Mouse (Mus musculus) MEL (cell line): ENCODE results near the gene Sorcs2. TPM values are rescaled to one million over a fixed set of nuclear protein-coding genes. Genes with fewer than 3 reads are reported as not detected.

Experiments used
- DNase-seq: peaks from one replicate; pipeline ENCODE4 v3.0.0; 2011; ENCODE audit warnings: low read depth, low spot score
- H3K27ac ChIP-seq: 2 replicates; pipeline ENCODE4 v1.5.1; 2012; ENCODE audit warnings: low read depth, mild to moderate bottlenecking, control low read depth, low read length, moderate library complexity; ENCODE audit not compliant: control insufficient read depth
- H3K27me3 ChIP-seq, 2 experiments: fragments of 150-350 bp in 1 of 2; sonication (generic) in 1 of 2; 2 replicates each; pipeline ENCODE4 v1.6.1; 2012; ENCODE audit warnings: low read length in 2 of 2, mild to moderate bottlenecking in 2 of 2, improper control_type of control experiment in 1 of 2, moderate library complexity in 1 of 2; ENCODE audit not compliant: insufficient read depth in 2 of 2, control insufficient read depth in 1 of 2
- H3K36me3 ChIP-seq, 2 experiments: 2 replicates each; pipeline ENCODE4 v1.6.1; 2012 to 2014; ENCODE audit warnings: low read length in 2 of 2, improper control_type of control experiment in 1 of 2, inconsistent platforms in 1 of 2, mild to moderate bottlenecking in 1 of 2; ENCODE audit not compliant: insufficient read depth in 2 of 2, control insufficient read depth in 1 of 2
- H3K4me1 ChIP-seq, 2 experiments: fragments of 150-350 bp in 1 of 2; sonication (generic) in 1 of 2; 2 replicates each; pipeline ENCODE4 v1.6.1; 2012; ENCODE audit warnings: low read length in 2 of 2, improper control_type of control experiment in 1 of 2, mild to moderate bottlenecking in 1 of 2; ENCODE audit not compliant: insufficient read depth in 2 of 2, control insufficient read depth in 1 of 2
- H3K4me3 ChIP-seq, 2 experiments: fragments of 150-350 bp in 1 of 2; sonication (generic) in 1 of 2; 2 replicates each; pipeline ENCODE4 v1.5.1; 2012; ENCODE audit warnings: low read depth in 2 of 2, low read length in 2 of 2, mild to moderate bottlenecking in 2 of 2, moderate library complexity in 2 of 2, control low read depth in 1 of 2, improper control_type of control experiment in 1 of 2; ENCODE audit not compliant: control insufficient read depth in 1 of 2, insufficient read depth in 1 of 2
- H3K79me2 ChIP-seq: 2 replicates; pipeline ENCODE4 v1.6.1; 2012; ENCODE audit warnings: mild to moderate bottlenecking, low read length, moderate library complexity; ENCODE audit not compliant: control insufficient read depth, poor library complexity, insufficient read depth
- H3K9ac ChIP-seq: 2 replicates; pipeline ENCODE4 v1.6.1; 2012; ENCODE audit warnings: low read depth, mild to moderate bottlenecking, control low read depth, low read length, moderate library complexity; ENCODE audit not compliant: control insufficient read depth, poor library complexity, severe bottlenecking
- H3K9me3 ChIP-seq: fragments of 150-350 bp; sonication (generic); replicated peaks from 2 replicates; pipeline ENCODE4 v1.6.1; 2012; ENCODE audit warnings: mild to moderate bottlenecking, low read length, improper control_type of control experiment, moderate library complexity; ENCODE audit not compliant: insufficient read depth
- BHLHE40 ChIP-seq: IDR thresholded peaks from 2 replicates; pipeline ENCODE4 v1.6.1; 2012; ENCODE audit warnings: low read depth, mild to moderate bottlenecking, inconsistent platforms, low read length, improper control_type of control experiment, borderline replicate concordance
- CHD1 ChIP-seq: IDR thresholded peaks from 2 replicates; pipeline ENCODE4 v1.6.1; 2012; ENCODE audit warnings: low read depth, mild to moderate bottlenecking, inconsistent platforms, low read length, improper control_type of control experiment
- CHD2 ChIP-seq: IDR thresholded peaks from 2 replicates; pipeline ENCODE4 v1.6.1; 2011; ENCODE audit warnings: low read length, improper control_type of control experiment
- E2F4 ChIP-seq: IDR thresholded peaks from 2 replicates; pipeline ENCODE4 v1.6.1; 2011; ENCODE audit warnings: low read depth, low read length, improper control_type of control experiment, borderline replicate concordance
- ELF1 ChIP-seq: IDR thresholded peaks from 2 replicates; pipeline ENCODE4 v1.6.1; 2014; ENCODE audit warnings: low read depth, mild to moderate bottlenecking, inconsistent platforms, low read length, improper control_type of control experiment, moderate library complexity
- EP300 ChIP-seq, 2 experiments: IDR thresholded peaks; 2 replicates each; pipeline ENCODE4 v1.6.1; 2011; ENCODE audit warnings: improper control_type of control experiment in 2 of 2, low read length in 2 of 2, low read depth in 1 of 2, mild to moderate bottlenecking in 1 of 2
- MAFK ChIP-seq: IDR thresholded peaks from 2 replicates; pipeline ENCODE4 v1.6.1; 2011; ENCODE audit warnings: low read depth, mild to moderate bottlenecking, low read length, improper control_type of control experiment, borderline replicate concordance
- MAX ChIP-seq: IDR thresholded peaks from 2 replicates; pipeline ENCODE4 v1.6.1; 2011; ENCODE audit warnings: low read length, improper control_type of control experiment
- MAZ ChIP-seq: IDR thresholded peaks from 2 replicates; pipeline ENCODE4 v1.6.1; 2012; ENCODE audit warnings: low read depth, mild to moderate bottlenecking, inconsistent platforms, low read length, improper control_type of control experiment
- MEF2A ChIP-seq: IDR thresholded peaks from 2 replicates; pipeline ENCODE4 v1.6.1; 2014; ENCODE audit warnings: low read depth, mild to moderate bottlenecking, inconsistent platforms, low read length, improper control_type of control experiment; ENCODE audit not compliant: poor library complexity, insufficient replicate concordance, severe bottlenecking; ENCODE audit errors: extremely low read depth
- MXI1 ChIP-seq: IDR thresholded peaks from 2 replicates; pipeline ENCODE4 v1.6.1; 2011; ENCODE audit warnings: mild to moderate bottlenecking, low read depth, low read length, improper control_type of control experiment
- MYB ChIP-seq: IDR thresholded peaks from 2 replicates; pipeline ENCODE4 v1.6.1; 2011; ENCODE audit warnings: mild to moderate bottlenecking, low read depth, low read length, improper control_type of control experiment
- SIN3A ChIP-seq: IDR thresholded peaks from 2 replicates; pipeline ENCODE4 v1.6.1; 2012; ENCODE audit warnings: low read length, improper control_type of control experiment, inconsistent platforms
- TBP ChIP-seq: IDR thresholded peaks from 2 replicates; pipeline ENCODE4 v1.8.0; 2011; ENCODE audit warnings: low read depth, low read length, improper control_type of control experiment
- TCF12 ChIP-seq: IDR thresholded peaks from 2 replicates; pipeline ENCODE4 v1.6.1; 2014; ENCODE audit warnings: low read depth, mild to moderate bottlenecking, inconsistent platforms, low read length, improper control_type of control experiment, moderate library complexity
- USF1 ChIP-seq: IDR thresholded peaks from 2 replicates; pipeline ENCODE4 v1.6.1; 2014; ENCODE audit warnings: low read depth, mild to moderate bottlenecking, inconsistent platforms, low read length, improper control_type of control experiment, moderate library complexity
- ZC3H11A ChIP-seq: IDR thresholded peaks from 2 replicates; pipeline ENCODE4 v1.6.1; 2012; ENCODE audit warnings: low read depth, mild to moderate bottlenecking, inconsistent platforms, low read length, improper control_type of control experiment
- ZMIZ1 ChIP-seq: IDR thresholded peaks from 2 replicates; pipeline ENCODE4 v1.6.1; 2012; ENCODE audit warnings: low read depth, mild to moderate bottlenecking, inconsistent platforms, low read length, improper control_type of control experiment, moderate library complexity
- polyA plus RNA-seq, 2 experiments: library from polyadenylated mRNA; stranded (reverse) in 1 of 2; unstranded in 1 of 2; fragments of >175 nt in 1 of 2; fragments of >200 nt in 1 of 2; gene quantifications; 2 replicates each; pipeline versions ENCODE4 v1.2.1 to v1.2.4; 2012; ENCODE audit warnings: low replicate concordance in 2 of 2, low read depth in 1 of 2; ENCODE audit not compliant: insufficient read length in 2 of 2, insufficient read depth in 1 of 2, missing spikeins in 1 of 2
- total RNA-seq: library from RNA; depleted of rRNA; stranded (reverse); fragments of 300-350 nt; gene quantifications from 2 replicates; pipeline ENCODE4 v1.2.3, GENCODE M21; 2012

The Sorcs2 gene
- total and polyA plus RNA-seq, 3 experiments: not detected

GRCm38 (mm10) chr5:36367181-36367610 lies 30.7 kb downstream of the Sorcs2 start:
- no peak overlapping the region for H3K9ac ChIP-seq
- no peaks in the 10 kb centered on the region for H3K79me2 ChIP-seq
- H3K27me3 ChIP-seq: no peaks in the 10 kb centered on the region
- H3K4me3 ChIP-seq: no peak overlapping the region
- no peak overlapping the region for H3K27ac ChIP-seq
- no peaks in the 10 kb centered on the region for H3K36me3 ChIP-seq
- TF ChIP-seq TBP: no peak
- no peak for TF ChIP-seq MAX
- TF ChIP-seq ZMIZ1: no peak
- TF ChIP-seq EP300 (IDR thresholded peaks at IDR 0.05; ENCODE audit: low read depth in 1 of 2, low read length in 2 of 2): no peak
- TF ChIP-seq BHLHE40: no peak
- TF ChIP-seq MXI1: no peak
- TF ChIP-seq E2F4: no peak
- H3K4me1 ChIP-seq: no peaks in the 10 kb centered on the region
- H3K9me3 ChIP-seq: no peaks in the 10 kb centered on the region
- no peak for DNase-seq

DNA sequence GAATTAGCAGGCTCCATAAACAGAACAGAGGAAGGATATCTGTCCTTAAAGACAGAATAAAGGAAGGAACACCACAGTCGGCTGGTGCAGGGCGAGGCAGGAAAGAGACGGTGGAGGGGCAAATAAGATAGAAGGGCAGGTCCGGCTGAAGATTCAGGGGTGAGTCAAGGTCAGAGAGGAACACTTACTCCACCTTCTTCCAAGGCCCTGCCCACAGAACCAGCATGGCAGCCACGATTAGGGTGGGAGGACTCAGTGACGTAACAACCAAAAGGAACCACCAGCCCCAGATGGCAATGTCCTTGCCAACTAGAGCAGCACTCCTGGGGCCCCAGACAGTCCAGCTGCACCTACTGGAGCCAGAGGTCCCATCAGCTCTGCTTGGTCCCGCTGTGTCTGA lies 36.2 kb downstream of the Sorcs2 start:
- H3K4me1 ChIP-seq: no peaks in the 10 kb centered on the region
- no peak overlapping the region for H3K27ac ChIP-seq
- no peaks in the 10 kb centered on the region for H3K27me3 ChIP-seq
- no peaks in the 10 kb centered on the region for H3K36me3 ChIP-seq
- no peaks in the 10 kb centered on the region for H3K79me2 ChIP-seq
- TF ChIP-seq MAFK (no peak), USF1 (no peak), ELF1 (no peak), ZC3H11A (no peak), MXI1 (no peak), MYB (no peak), SIN3A (no peak), CHD1 (no peak), CHD2 (no peak), TBP (no peak), MEF2A (no peak), TCF12 (no peak), MAZ (no peak)
- H3K9me3 ChIP-seq: no peaks in the 10 kb centered on the region
- DNase-seq: no peak
- H3K9ac ChIP-seq: no peak overlapping the region
- no peak overlapping the region for H3K4me3 ChIP-seq
